11 mouse cellular contexts compared by ENCODE assay signal in genomic region chr10:98572782-98573536, GRCm38 (mm10).
DNase-seq lines count a peak whose midpoint lies in the region; ATAC-seq and TF ChIP-seq lines count a peak whose summit lies in the region.
"Had no signal": no experiment of that assay in that cellular context is flagged by ENCODE, and none has a peak within 500 bp of the region (broad histone marks: within the 10 kb centered on the region; RNA-seq: fewer than 3 reads in every experiment).

No protein-coding gene starts in this region.

- no peak overlapping the region for H3K4me3 ChIP-seq in intestine, embryonic 14.5 days (ENCODE audit: low read depth, low read length)
- H3K4me3 ChIP-seq in intestine, embryonic 16.5 days (ENCODE audit: low read length), result no peak overlapping the region
- H3K4me3 ChIP-seq in lung, embryonic 14.5 days (ENCODE audit: low read depth, low read length), result no peak overlapping the region
- H3K4me3 ChIP-seq: forebrain, embryonic 15.5 days had no signal

- H3K36me3 ChIP-seq in intestine, embryonic 14.5 days (ENCODE audit: control insufficient read depth, insufficient read depth, low read length), result no peaks in the 10 kb centered on the region
- H3K36me3 ChIP-seq in intestine, embryonic 16.5 days (ENCODE audit: control insufficient read depth, insufficient read depth, low read length), result no peaks in the 10 kb centered on the region
- H3K36me3 ChIP-seq in lung, embryonic 14.5 days (ENCODE audit: insufficient read depth), result no peaks in the 10 kb centered on the region
- H3K36me3 ChIP-seq: forebrain, embryonic 15.5 days had no signal

- no peaks in the 10 kb centered on the region for H3K27me3 ChIP-seq in intestine, embryonic 14.5 days (replicated peaks; ENCODE audit: control insufficient read depth, insufficient read depth, low read length)
- no peaks in the 10 kb centered on the region for H3K27me3 ChIP-seq in intestine, embryonic 16.5 days (replicated peaks; ENCODE audit: control insufficient read depth, insufficient read depth, low read length)
- H3K27me3 ChIP-seq in lung, embryonic 14.5 days (ENCODE audit: insufficient read depth, low read length), result no peaks in the 10 kb centered on the region
- H3K27me3 ChIP-seq: forebrain, embryonic 15.5 days had no signal

- TF ChIP-seq CTCF in lung, embryonic 14.5 days (IDR thresholded peaks at IDR 0.05; ENCODE audit: low read depth), result no peak

- no peak for ATAC-seq in intestine, embryonic 14.5 days (replicated peaks; ENCODE audit: low FRiP score, low TSS enrichment, low read depth)
- ATAC-seq in intestine, embryonic 16.5 days, result no peak
- ATAC-seq in lung, embryonic 14.5 days (ENCODE audit: insufficient read depth), result peak; percentile 54; the same call in 1 of the 2 replicates
- ATAC-seq: forebrain, embryonic 15.5 days had no signal

- 50% methylated on average over 16 of the region's 16 CpGs for WGBS in intestine, embryonic 14.5 days
- WGBS in intestine, embryonic 16.5 days, result 54% methylated on average over 15 of the region's 16 CpGs
- 34% methylated on average over 16 of the region's 16 CpGs for WGBS in lung, embryonic 14.5 days

- H3K9me3 ChIP-seq in intestine, embryonic 14.5 days (ENCODE audit: control insufficient read depth, low read length), result no peaks in the 10 kb centered on the region
- no peaks in the 10 kb centered on the region for H3K9me3 ChIP-seq in intestine, embryonic 16.5 days (ENCODE audit: control insufficient read depth, low read length)
- no peaks in the 10 kb centered on the region for H3K9me3 ChIP-seq in lung, embryonic 14.5 days (ENCODE audit: low read depth, low read length)
- H3K9me3 ChIP-seq: forebrain, embryonic 15.5 days had no signal

- H3K27ac ChIP-seq in intestine, embryonic 14.5 days (ENCODE audit: low read depth), result no peak overlapping the region
- no peak overlapping the region for H3K27ac ChIP-seq in intestine, embryonic 16.5 days (ENCODE audit: low read length)
- no peak overlapping the region for H3K27ac ChIP-seq in lung, embryonic 14.5 days (ENCODE audit: low read depth)
- H3K27ac ChIP-seq: forebrain, embryonic 15.5 days had no signal

- no peak overlapping the region for H3K9ac ChIP-seq in intestine, embryonic 14.5 days (ENCODE audit: low read length)
- H3K9ac ChIP-seq in intestine, embryonic 16.5 days (ENCODE audit: low read depth, low read length), result no peak overlapping the region
- H3K9ac ChIP-seq in lung, embryonic 14.5 days, result no peak overlapping the region
- H3K9ac ChIP-seq: forebrain, embryonic 15.5 days had no signal

- DNase-seq in cerebellum, postnatal 10 days, result peak; percentile 11 to 18
- DNase-seq in cerebellum, postnatal 36 days, result no peak
- no peak for DNase-seq in intestine, embryonic 14.5 days (ENCODE audit: low spot score)
- DNase-seq in lung, embryonic 14.5 days, result peak; percentile 59
- no peak for DNase-seq in lung, postnatal 14 days
- DNase-seq in lung, postnatal 10 days, result peak; percentile 13
- DNase-seq in frontal cortex, postnatal 10 days (ENCODE audit: low spot score in 2 of 2), result no peak
- DNase-seq: heart, adult 11 months; thymus, postnatal 14 days had no signal

- H3K4me2 ChIP-seq in intestine, embryonic 14.5 days (ENCODE audit: low read length), result peak overlapping the region; percentile 13; the same call in 1 of the 2 replicates
- H3K4me2 ChIP-seq in intestine, embryonic 16.5 days (ENCODE audit: low read depth, low read length), result no peak overlapping the region
- peak overlapping the region; percentile 23 for H3K4me2 ChIP-seq in lung, embryonic 14.5 days
- H3K4me2 ChIP-seq: forebrain, embryonic 15.5 days had no signal

- peaks cover 3% of the 10 kb centered on the region; the same call in 1 of the 2 replicates for H3K4me1 ChIP-seq in intestine, embryonic 14.5 days (replicated peaks; ENCODE audit: control insufficient read depth, insufficient read depth, low read length)
- no peaks in the 10 kb centered on the region for H3K4me1 ChIP-seq in intestine, embryonic 16.5 days (ENCODE audit: control insufficient read depth, insufficient read depth, low read length)
- H3K4me1 ChIP-seq in lung, embryonic 14.5 days (ENCODE audit: insufficient read depth), result no peaks in the 10 kb centered on the region; the same call in 1 of the 2 replicates
- H3K4me1 ChIP-seq: forebrain, embryonic 15.5 days had no signal

Comparison
In these comparisons a context has a peak if more than half of its experiments do, and no peak if none do; other contexts are left out.
1. DNase-seq: peak in cerebellum, postnatal 10 days (2 of 2), lung, embryonic 14.5 days (single experiment) and lung, postnatal 10 days (single experiment); none in cerebellum, postnatal 36 days (0 of 2), intestine, embryonic 14.5 days (single experiment), lung, postnatal 14 days (single experiment) and frontal cortex, postnatal 10 days (0 of 2).